Mouse (Mus musculus): ENCODE data around the gene Nkx1-2.
A peak's percentile ranks its signal among the peaks of the same experiment; 100 is the strongest.

DNA sequence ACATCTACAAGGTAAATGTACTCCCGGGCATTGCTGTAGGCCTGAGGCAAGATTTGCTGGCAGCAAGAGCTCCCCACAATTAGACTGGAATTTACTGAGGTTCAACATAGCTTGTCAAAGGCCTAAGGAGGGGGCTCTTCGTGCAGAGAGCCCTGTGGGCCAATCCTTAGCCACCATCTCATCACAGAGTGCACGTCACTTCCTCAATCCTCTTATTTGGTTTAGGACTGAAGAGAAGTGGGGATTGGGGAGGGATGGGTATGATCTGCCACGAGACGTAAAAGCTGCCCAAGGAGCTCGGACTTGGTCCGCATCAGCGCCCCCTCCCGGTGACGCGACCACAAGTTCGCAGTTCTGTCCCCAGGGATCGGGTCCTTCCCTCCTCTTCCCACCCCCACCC, 23.8 kb downstream of the Nkx1-2 start:
- TF ChIP-seq EP300 (IDR thresholded peaks at IDR 0.05; ENCODE audit: low read length) = no peak; the same call in 1 of the 2 replicates
- peak; percentile 75; the same call in 1 of the 2 replicates for TF ChIP-seq MAZ (IDR thresholded peaks at IDR 0.05; ENCODE audit: low read depth, low read length)
- no peak for TF ChIP-seq POLR2A (IDR thresholded peaks at IDR 0.05; ENCODE audit: low read depth, low read length)
- TF ChIP-seq MAFK (IDR thresholded peaks at IDR 0.05; ENCODE audit: insufficient replicate concordance, low read length) = no peak
- TF ChIP-seq GABPA (IDR thresholded peaks at IDR 0.05; ENCODE audit: insufficient replicate concordance, low read depth, low read length) = no peak
- TF ChIP-seq USF1 (IDR thresholded peaks at IDR 0.05; ENCODE audit: low read depth, low read length) = no peak
- peak; percentile 9 for TF ChIP-seq RAD21 (IDR thresholded peaks at IDR 0.05; ENCODE audit: low read depth, low read length)
- peak in 1 of 2 experiments; percentile 67; a peak in 2 of 4 replicates for TF ChIP-seq CTCF (conservative IDR thresholded peaks at IDR 0.05 in 1 of 2, IDR thresholded peaks at IDR 0.05 in 1 of 2; ENCODE audit: low read depth in 2 of 2, low read length in 2 of 2)
- 0 out of 2 replicates have a peak, but pooled peaks have one; percentile 19 for TF ChIP-seq E2F4 (IDR thresholded peaks at IDR 0.05; ENCODE audit: insufficient replicate concordance, low read depth, low read length)
- peak; percentile 32 for TF ChIP-seq HCFC1 (IDR thresholded peaks at IDR 0.05; ENCODE audit: low read depth, low read length)
- TF ChIP-seq NRF1 (IDR thresholded peaks at IDR 0.05; ENCODE audit: low read depth, low read length) = no peak
- no peak for TF ChIP-seq KAT2A (IDR thresholded peaks at IDR 0.05; ENCODE audit: insufficient replicate concordance, low read length)
- TF ChIP-seq ETS1 (conservative IDR thresholded peaks at IDR 0.05; ENCODE audit: low read depth, low read length) = 0 out of 2 replicates have a peak, but pooled peaks have one; percentile 23
